Mouse (Mus musculus) activated CD4-positive, CD25-positive, alpha-beta regulatory T cell, adult 4 months (primary cell): Measurements from ENCODE around the gene Itln1. TPM values are rescaled to one million over a fixed set of nuclear protein-coding genes. Genes with fewer than 3 reads are reported as not detected.

Source experiments
- ATAC-seq: one replicate; pipeline ENCODE4 v1.8.0; 2017
- polyA plus RNA-seq, 2 experiments: library from polyadenylated mRNA; unstranded; fragments of 100-300 nt; shearing (Covaris generic); gene quantifications; one replicate each; pipeline ENCODE4 v1.2.1; 2017

Itln1 gene
- polyA plus RNA-seq = not detected

DNA sequence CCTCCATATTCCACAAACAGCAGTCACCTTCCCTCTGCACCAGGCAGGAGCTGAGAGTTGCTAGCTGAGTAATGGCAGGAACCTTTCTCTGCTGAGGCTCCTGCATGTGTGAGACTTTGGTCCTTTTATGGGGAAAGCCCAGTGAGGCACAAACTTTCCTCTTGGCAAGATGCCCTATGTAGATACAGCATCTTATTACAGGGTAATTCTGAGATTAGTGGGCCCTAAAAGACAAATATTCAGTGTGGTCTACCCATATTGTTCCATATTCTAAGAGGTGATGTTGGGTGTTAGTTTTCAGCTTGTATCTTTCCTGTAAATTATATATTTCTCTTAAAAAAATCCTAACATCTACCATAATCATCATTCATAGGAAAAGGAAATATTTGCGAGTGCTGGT lies at the start of gene Itln1:
Gene Itln1, minus strand, starts transcription at position 101 of the 400 bp plus-strand sequence.
- no peak for ATAC-seq

DNA sequence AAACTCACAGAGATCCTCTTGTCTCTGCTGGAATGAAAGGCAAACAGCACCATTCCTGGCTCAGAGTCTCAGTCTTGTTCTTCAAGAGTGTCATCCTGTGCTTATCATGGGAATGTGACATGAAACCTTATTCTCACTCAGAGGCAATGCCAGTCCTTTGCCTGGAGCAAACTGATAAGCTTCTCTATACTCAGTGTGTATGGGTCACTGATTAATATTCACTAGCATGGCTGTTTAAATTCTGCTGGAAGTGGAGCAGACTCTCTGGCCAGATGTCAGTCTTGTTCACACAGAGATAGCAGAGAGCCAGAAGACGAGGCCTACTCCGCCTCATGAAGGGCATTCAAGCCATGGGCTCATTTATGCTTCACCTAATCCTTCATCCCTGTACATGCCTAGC lies 49.5 kb upstream of the Itln1 start:
- no peak for ATAC-seq

DNA sequence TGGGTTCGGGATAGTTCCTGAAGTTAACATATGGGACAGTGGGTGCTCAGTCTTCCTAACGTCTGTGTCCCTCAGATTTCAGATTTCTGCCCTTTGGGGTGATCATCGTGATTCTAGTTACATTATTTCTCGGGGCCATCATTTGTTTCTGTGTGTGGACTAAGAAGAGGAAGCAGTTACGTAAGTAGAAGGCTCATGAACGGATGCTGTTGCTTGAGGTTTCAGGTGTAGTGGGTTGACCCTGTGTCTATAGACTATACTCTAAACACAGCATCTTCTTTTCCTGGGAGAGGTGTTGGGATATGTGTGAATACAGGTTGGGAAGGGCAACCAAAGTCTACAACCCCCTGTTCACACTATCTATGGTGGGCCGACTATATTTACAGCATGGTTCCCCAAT lies 42.1 kb upstream of the Itln1 start:
- ATAC-seq = no peak

DNA sequence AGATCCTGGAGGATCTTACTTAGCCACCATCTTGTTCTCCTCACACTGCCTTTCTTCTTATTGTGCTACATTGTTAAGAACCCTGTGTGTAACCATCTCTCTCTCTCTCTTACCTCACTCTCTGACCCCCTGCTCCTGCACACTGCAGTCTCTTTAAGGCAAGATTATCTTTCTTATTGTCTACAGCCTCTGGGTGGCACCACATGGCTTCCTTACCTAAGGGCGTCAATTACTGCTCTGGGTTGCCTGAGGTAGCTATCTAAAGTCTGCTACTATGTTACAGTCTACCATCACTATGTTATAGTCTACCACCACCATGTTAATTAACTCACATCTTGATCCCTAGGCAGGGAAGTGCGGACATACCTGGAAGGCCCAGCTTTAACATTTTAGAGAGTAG lies 33.3 kb upstream of the Itln1 start:
- ATAC-seq = no peak

DNA sequence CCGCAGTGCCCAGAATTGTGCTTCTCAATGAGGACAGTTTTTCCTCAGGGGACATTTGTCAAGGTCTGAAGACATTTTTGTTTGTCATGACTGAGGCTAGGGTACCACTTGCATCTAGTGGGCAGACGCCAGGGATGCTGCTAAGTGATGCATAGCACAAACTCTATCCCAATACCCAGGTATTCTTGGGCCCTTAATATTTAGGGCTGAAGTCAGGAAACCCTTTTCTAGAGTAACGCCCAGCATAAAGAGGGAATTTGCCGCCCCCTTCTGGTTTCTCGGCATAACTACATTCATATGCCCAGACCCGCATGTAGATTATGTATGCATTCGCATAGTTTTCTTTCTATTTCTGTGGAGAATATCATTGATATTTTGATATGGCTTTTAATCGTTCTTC lies 31.7 kb upstream of the Itln1 start:
- peak; percentile 71 for ATAC-seq

DNA sequence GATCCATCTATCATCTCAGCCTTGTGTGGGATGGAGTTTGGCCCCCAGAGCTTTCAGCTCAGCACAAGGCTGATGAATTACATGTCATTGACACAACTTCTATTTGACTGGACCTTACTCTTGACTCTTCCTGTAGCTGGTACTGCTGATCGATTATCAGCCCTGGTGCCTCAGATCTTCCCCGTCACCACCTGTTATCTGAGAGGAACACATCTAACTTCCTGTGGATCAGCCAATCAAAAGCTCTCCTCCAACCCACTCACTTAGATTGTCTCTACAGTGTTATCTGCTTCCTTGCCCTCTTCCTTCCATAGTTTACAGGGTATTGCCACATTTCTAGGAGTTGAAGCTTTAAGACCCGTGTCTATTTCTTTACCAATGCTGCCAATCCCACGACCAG lies 30.8 kb upstream of the Itln1 start:
- ATAC-seq = peak; percentile 21

DNA sequence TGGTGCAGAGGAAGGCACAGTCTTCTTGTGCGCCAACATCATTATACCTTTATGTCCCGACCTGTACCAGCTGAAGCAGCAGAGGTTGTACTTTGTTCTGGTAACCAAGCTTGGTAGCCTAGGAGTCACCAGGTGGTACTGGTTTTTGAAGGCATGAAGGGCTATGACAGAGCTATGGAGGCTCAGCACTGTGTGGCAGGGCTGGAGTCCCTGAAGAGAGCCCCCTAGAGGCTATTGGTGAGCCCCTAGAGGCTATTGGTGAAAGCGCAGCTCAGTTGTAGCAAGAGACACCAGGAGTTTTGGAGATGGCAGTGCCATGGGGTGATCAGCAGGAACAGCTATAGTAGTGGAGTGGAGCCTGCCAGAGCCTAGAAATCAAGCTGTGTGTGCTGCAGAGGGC lies 29.2 kb upstream of the Itln1 start:
- ATAC-seq = peak; percentile 73

DNA sequence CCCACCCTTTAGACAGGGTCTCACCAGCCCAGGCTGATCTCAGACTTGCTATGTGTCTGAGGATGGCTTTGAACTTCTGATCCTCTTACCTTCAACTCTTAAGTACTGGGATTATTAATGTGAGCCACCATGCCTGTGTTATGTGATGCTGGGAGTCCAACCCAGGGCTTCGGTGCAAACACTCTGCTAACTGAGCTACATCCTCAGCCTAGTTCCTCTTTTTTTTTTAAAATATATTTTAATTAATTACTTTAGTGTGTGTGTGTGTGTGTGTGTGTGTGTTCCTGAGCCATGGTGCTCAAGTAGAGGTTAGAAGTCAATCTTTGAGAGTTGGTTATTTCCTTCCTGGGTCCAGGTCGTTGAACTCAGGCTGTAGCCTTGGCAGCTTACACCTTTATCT lies 27.9 kb upstream of the Itln1 start:
- no peak for ATAC-seq

DNA sequence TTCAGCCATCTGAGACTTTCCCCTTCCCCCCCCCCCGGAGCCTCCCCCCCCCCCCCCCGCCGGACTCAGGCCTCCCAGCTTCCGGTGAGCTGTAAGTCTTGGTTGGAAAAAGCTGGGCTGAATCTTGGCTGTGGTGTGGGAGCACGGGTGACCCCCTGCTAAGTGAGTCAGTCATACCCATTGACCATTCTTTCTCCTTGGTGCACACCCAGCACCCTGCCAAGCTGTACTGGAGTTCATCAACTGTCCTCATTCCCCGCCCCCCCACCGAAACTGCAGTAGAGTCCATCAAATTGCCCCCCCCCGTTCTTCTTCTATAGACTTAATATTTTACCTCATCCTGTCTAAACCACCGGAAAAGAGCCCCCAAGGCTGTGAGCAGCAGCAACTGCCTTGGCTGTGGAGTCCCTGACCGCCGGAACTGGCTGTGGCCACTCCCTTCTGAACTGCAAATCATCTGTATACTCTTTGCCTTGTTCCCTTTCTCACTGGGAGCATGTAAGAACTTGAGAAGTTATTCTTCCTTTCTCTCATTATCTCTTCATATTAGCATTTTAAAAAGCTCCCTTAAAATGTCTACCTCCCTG lies 26.6 kb upstream of the Itln1 start:
- no peak for ATAC-seq

DNA sequence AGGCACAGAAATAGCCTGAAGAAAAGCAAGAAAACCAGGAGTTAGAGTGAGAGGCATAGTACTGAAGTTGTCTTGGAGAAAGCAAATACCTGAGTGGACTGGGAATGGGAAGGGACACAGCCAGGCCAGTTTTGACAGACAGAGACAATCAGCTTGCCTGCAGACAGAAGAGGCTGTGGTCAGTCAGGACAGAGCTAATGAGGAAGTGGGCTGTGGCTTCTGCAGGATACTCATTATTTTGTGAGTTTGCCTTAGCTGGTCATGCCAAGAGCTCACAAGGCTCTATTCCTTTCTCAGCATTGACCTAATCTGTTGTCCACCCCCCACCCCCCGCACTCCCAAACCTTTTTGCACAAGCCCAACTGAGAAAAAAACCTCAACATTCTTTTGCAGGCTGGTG lies 26.1 kb upstream of the Itln1 start:
- no peak for ATAC-seq

DNA sequence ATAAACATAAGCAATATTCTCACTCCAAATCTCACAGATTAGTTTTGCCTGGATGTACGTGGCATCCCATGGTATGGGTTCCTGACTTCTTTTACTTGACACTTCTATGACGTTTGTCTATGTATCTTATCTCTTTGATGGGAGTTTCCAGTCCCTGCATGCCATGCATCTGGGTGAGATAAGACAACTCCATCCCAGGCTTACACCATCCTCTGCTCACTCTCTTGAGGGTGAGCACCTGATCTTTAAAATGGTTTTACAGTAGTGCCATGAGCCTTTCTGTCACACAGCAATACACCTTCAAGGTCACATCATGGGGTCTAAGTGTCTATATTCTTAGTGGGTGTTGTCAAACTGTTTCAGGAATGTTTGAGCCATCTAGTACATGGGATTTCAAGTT lies 25.2 kb upstream of the Itln1 start:
- ATAC-seq = no peak

DNA sequence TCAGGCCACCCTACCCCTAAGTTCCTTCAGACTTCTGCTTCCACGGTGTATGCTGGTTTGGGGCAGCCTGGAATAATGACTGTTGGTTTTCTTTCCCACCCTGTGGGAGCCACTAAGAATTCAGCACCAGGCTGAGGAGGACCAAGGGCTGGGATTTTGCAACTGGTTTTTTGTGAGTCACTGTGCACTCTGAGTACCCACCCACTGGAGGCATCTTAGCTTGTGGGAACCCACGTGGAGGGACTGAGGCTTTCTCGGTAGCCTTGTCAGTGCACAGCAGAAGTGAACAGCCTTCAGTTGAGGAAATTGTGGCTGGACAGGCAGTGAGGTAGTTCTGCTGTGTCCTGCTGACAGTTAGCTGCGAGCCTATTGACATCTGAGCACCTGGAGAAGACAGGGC lies 23.8 kb upstream of the Itln1 start, which contains the start of gene Cd244a:
Gene Cd244a, plus strand, starts transcription at position 296 of the 400 bp plus-strand sequence.
- no peak for ATAC-seq

DNA sequence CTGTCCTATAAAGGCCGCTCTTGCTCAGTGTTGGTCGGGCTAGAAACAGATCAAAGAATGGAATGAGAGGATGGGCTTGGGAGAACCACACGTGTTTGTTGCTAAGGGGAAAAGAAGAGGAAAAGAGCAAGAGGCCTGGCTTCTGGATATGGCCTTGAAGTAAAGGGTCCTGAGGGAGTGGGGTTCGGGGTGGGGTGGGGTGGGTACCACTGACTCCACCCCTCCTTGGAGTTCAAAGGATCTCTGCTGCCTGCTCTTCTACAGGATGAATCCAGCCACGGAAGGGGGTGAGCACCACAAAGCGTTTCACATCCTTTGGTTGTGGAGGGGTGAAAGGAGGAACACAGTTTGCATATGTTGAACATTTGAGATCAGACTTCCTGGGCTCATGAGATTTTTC lies 23.3 kb upstream of the Itln1 start:
- ATAC-seq = no peak

DNA sequence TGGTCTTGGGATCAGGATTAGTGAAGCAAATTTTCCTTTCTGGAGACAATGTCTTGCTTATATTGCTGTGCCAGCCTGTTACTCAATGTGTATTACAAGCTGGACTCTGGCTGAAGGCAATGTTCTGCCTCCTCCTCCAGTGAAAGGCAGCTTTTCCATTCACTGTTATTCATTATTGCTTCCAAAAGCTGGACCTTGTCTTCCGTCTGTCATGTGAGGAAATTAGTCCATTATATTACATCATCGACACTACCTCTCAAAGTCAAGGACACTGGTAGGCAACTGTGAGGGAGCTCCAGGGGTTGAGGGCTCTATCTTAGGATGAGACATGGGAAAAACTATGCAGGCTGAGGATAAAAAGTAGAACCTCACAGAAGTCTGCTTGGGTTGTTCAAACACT lies 21.3 kb upstream of the Itln1 start:
- ATAC-seq = no peak

DNA sequence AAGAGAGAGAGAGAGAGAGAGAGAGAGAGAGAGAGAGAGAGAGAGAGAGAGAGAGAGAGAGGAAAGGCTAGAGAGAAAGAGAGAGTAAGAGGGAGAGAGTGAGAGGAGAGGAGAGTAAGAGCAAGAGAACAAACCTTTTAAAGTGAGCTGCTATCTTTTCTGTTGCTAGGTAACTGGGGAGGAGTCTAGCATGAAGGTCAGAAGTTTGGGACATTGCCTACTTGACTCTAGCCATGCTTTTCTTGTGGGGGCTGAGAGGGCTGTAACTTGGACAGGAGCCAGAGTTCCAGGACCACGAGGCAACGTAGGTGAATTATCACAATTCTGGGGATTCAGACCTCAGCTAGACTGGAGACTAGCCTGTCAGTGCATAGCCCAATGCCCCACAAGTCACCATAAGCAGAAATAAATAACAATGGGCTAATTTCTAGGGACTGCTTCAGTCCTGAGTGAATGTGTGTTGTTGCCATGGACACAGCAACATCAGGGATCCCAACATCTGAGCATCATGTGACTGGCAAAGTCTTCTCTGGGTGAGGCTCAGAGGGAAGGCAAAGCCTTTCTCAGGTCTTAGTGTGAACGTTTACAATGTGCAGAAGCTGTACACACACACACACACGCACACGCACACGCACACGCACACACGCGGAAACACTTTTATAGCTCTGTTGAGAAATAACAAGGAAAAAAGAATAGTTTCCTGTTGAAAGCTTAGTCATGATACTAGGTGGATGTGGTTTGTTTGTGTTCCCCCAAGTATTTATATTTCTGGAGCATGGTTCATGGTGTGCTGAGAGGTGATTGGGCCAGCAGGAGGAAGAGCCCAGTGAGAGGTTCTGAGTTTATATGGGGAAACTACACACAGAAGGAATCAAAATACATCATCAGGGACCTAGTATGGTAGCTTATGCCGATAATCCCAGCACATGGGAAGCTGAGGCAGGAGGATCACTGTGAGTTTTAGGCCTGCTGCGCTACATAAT lies 18.6 kb upstream of the Itln1 start:
- no peak for ATAC-seq

DNA sequence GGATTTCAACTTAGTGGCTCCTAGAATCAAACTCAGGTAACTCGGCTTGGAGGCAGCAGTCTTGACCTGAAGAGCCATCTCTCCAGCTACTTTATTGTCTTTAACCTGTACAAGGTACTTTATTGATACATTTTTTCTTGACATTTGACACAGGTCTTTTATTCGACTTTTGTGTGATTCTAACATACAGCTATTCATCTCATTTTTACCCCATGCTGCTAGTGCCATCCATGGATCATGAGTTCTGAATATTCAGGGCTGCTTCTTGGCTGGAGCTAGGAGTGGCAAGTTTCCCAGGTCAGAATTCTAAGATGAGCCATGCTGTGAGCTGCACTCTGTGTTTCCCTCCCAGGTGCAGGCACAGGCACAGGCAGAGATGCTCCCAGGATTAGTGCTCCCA lies 17.1 kb upstream of the Itln1 start:
- ATAC-seq = no peak

DNA sequence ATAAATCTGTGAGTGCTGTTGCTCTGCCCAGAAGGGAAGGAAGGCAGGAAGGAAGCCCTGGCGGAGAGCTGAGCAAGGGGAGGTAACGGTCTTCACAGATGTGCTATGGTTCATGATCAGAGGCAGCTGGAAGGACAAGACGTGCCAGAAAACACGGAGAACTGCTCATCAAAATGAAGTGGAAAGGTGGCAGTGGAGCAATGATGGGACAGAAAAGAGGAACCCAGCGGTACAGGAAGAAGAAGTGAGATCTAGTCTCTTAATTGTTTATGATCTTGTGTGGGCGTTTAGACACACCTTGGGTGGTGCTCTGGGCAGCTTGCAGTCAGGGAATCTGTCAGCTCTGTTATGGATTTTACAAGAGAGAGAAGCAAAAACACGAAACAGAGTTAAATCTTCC lies 16.2 kb upstream of the Itln1 start:
- ATAC-seq = no peak

DNA sequence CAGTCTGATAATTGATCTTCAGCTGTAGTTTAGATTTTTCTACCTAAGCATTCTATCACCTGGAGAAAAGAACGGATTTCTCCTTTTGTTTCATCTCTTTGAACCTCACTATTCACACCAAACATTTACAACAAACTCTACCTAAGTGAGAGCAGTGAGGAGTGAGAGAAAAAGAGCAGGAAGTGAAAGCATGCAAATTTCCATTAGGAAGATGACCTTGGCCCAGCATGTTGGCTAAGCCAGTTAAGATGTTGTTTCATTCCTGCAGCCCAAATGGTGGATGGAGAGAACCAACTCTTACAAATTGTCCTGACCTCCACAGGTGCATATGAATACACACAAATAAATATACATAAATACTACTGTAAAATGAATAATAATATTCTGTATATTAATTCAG lies 5.6 kb upstream of the Itln1 start:
- no peak for ATAC-seq

DNA sequence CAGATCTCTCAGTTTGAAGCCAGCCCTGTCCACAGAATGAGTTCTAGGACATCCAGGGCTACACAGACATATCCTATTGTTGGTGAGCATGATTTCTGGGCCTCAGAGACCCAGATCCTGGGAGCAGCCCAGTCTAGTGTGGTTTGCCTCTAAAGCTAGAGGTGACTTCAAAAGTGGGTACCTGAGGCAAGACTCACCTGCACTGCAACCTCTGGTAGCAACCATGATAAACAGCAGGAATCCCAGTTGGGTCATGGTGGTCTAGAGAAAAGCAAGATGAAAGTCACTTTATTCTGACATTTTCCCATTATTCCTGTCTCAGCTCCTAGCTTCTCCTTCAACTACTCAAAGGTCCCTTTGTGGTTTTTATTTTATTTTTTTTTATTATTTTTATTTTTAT lies 537 bp downstream of the Itln1 start:
- no peak for ATAC-seq

DNA sequence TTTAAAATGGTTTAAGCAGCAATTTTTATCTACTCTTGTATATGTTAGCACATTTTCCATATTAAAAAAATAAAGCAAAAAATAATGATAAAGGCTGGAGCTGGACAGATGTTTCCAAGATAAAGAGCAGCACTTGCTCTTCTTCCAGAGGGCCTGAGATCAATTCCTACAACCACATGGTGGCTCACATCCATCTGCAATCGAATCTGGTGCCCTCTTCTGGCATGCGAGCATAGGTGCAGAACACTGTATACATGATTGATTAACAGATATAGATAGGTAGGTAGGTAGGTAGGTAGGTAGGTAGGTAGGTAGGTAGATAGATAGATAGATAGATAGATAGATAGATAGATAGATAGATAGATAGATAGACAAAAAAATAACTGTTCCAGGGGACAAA lies 2.3 kb downstream of the Itln1 start:
- ATAC-seq = no peak

DNA sequence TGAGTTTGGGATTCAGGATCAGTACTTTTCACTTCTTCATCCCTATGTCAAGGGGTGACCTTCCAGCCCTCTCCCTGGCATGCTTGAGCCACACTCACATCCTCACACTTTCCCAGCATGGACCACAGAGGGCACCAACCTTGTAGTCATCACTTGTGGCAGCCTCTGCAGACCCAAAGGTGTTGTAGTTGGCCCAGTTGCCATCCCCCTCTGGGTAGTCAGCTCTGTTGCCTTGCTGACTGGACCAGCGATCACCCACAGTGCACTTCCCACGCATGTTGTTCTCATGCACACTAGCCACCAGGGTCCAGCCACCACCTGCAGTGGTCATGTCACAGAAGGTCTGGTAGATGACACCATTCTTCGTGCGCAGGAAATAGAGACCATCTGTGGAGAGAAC lies 3.7 kb downstream of the Itln1 start:
- no peak for ATAC-seq

DNA sequence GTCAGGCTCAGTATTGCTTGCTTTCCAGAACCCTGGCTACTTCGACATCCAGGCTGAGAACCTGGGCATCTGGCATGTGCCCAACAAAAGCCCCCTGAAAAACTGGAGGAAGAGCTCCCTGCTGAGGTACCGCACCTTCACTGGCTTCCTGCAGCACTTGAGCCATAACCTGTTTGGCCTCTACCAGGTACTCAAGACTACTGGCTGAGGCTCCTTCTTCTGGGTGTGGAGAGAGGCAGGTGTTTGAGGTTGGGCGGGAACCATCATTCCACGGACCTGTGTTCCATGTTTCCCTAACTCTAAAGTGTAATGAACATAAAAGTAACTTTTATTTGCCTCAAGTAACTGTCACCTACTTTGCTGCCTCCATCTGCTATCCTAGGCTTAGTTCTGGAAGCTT lies 19.5 kb downstream of the Itln1 start:
- no peak for ATAC-seq

DNA sequence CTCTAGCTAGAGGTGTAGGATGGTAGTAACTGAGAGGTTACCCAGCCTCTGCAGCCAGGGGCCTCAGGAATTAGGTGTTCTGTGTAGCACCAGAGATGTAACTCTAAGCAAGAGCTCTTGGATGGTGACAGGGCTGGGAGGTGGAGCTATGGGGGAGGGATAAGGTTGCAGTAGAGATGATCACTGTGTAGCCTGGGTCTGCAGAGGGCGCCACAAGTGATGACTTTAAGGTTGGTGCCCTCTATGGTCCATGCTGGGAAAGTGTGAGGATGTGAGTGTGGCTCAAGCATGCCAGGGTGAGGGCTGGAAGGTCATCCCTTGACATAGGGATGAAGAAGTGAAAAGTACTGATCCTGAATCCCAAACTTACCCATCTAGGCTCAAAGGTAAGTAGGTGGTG lies 20.1 kb downstream of the Itln1 start:
- no peak for ATAC-seq

DNA sequence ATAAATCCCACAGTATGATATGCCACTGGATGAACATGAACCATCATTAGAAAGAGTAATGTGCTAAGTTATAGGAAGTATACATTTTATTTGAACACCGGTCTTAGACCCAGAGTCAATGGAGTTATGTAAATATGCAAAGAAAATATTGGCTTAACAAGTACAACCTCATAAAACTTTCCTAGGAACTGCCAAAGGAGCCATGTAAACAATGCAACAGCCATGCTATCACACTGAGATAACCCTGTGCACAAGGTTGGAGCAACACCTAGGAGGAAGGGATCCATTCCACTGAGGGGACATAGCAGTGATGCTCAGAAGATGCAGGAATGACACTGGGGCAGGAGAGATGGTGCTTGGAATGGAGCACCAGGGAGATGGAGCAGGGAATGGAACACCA lies 21.3 kb downstream of the Itln1 start:
- ATAC-seq = no peak
